Mouse (Mus musculus): ENCODE data around the gene Gm28051.

The Gm28051 gene

GRCm38 (mm10) chr12:102757689-102758402 is at the start of gene Gm28051, which contains the start of the genes Gon7 and Ubr7:
Gene Gm28051 (minus strand): TSS chr12:102757765.
Gene Gon7 (minus strand): TSS chr12:102757803.
Gene Ubr7 (plus strand): TSS chr12:102757967.
- DNase-seq (ENCODE audit: low read depth, low spot score) = peak; percentile 96

- no peak for DNase-seq (ENCODE audit: low read depth, low spot score)
Observed at GRCm38 (mm10) chr12:102799528-102799927, 42.0 kb upstream of the Gm28051 start.

GRCm38 (mm10) chr12:102787927-102788326 is 30.4 kb upstream of the Gm28051 start:
- DNase-seq (ENCODE audit: low read depth, low spot score) = no peak

GRCm38 (mm10) chr12:102785593-102785985 is 28.0 kb upstream of the Gm28051 start:
- no peak for DNase-seq (ENCODE audit: low read depth, low spot score)

- no peak for DNase-seq (ENCODE audit: low read depth, low spot score)
Observed at GRCm38 (mm10) chr12:102784899-102785592, 27.5 kb upstream of the Gm28051 start.

- DNase-seq (ENCODE audit: low read depth, low spot score) = no peak
Observed at GRCm38 (mm10) chr12:102782841-102783240, 25.3 kb upstream of the Gm28051 start.

- DNase-seq (ENCODE audit: low read depth, low spot score) = no peak
Observed at GRCm38 (mm10) chr12:102779452-102779851, 21.9 kb upstream of the Gm28051 start.

- no peak for DNase-seq (ENCODE audit: low read depth, low spot score)
Observed at GRCm38 (mm10) chr12:102778151-102778550, 20.6 kb upstream of the Gm28051 start.

GRCm38 (mm10) chr12:102776035-102776434 is 18.5 kb upstream of the Gm28051 start:
- DNase-seq (ENCODE audit: low read depth, low spot score) = no peak

- DNase-seq (ENCODE audit: low read depth, low spot score) = no peak
Observed at GRCm38 (mm10) chr12:102772676-102773075, 15.1 kb upstream of the Gm28051 start.

GRCm38 (mm10) chr12:102771601-102772000 is 14.0 kb upstream of the Gm28051 start:
- no peak for DNase-seq (ENCODE audit: low read depth, low spot score)

- no peak for DNase-seq (ENCODE audit: low read depth, low spot score)
Observed at GRCm38 (mm10) chr12:102769000-102769399, 11.4 kb upstream of the Gm28051 start.

GRCm38 (mm10) chr12:102763696-102764095 is 6.1 kb upstream of the Gm28051 start:
- DNase-seq (ENCODE audit: low read depth, low spot score) = no peak

GRCm38 (mm10) chr12:102761668-102762067 is 4.1 kb upstream of the Gm28051 start:
- no peak for DNase-seq (ENCODE audit: low read depth, low spot score)

- no peak for DNase-seq (ENCODE audit: low read depth, low spot score)
Observed at GRCm38 (mm10) chr12:102758936-102759335, 1.4 kb upstream of the Gm28051 start.

GRCm38 (mm10) chr12:102758403-102758756 is 815 bp upstream of the Gm28051 start, which contains the start of gene Gm20604:
Gene Gm20604 (minus strand): TSS chr12:102758672.
- no peak for DNase-seq (ENCODE audit: low read depth, low spot score)

GRCm38 (mm10) chr12:102757055-102757688 is 393 bp downstream of the Gm28051 start:
- DNase-seq (ENCODE audit: low read depth, low spot score) = no peak

- peak; percentile 49 for DNase-seq (ENCODE audit: low read depth, low spot score)
Observed at GRCm38 (mm10) chr12:102756304-102756703, 1.3 kb downstream of the Gm28051 start.

GRCm38 (mm10) chr12:102748256-102748655 is 9.3 kb downstream of the Gm28051 start:
- DNase-seq (ENCODE audit: low read depth, low spot score) = no peak

GRCm38 (mm10) chr12:102744839-102745238 is 12.7 kb downstream of the Gm28051 start:
- DNase-seq (ENCODE audit: low read depth, low spot score) = no peak

- peak; percentile 81 for DNase-seq (ENCODE audit: low read depth, low spot score)
Observed at GRCm38 (mm10) chr12:102743589-102744574, 13.7 kb downstream of the Gm28051 start, which contains the start of the genes Moap1 and Tmem251. Gene Moap1 (minus strand): TSS chr12:102743661. Gene Tmem251 (plus strand): TSS chr12:102743762.

All from c-Kit-negative CD71-positive TER-119-positive erythroid progenitor cells, embryonic 14.5 days (primary cell).